Mouse (Mus musculus) neural tube, embryonic 11.5 days (tissue): Measurements from ENCODE around the gene Mrpl22. TPM values are rescaled to one million over a fixed set of nuclear protein-coding genes. Genes with fewer than 3 reads are reported as not detected.
"Not testable (repeated sequence)": the region's sequence is repeated elsewhere in the genome, so short reads cannot be mapped to it uniquely, and the experiment has no call there.

Experiments used
- ATAC-seq: fragments of 200-750 bp; cut with Nextera tagmentation; 2 replicates; pipeline ENCODE4 v1.8.0; 2017; ENCODE audit warnings: moderate number of reproducible peaks, mild to moderate bottlenecking, moderate TSS enrichment, moderate library complexity; ENCODE audit not compliant: insufficient read depth, low FRiP score, low TSS enrichment
- DNase-seq: peaks from one replicate; pipeline ENCODE4 v3.0.0-alpha.2; 2015; ENCODE audit warnings: low spot score
- H3K27ac ChIP-seq: fragments of 300-500 bp; sonication (generic); 2 replicates; pipeline ENCODE4 v1.5.1; 2014; ENCODE audit warnings: low read depth, mild to moderate bottlenecking, low read length
- H3K27me3 ChIP-seq: fragments of 300-500 bp; sonication (generic); 2 replicates; pipeline ENCODE4 v1.6.1; 2014; ENCODE audit warnings: mild to moderate bottlenecking, low read length, mixed read lengths; ENCODE audit not compliant: control insufficient read depth, insufficient read depth
- H3K36me3 ChIP-seq: fragments of 300-500 bp; sonication (generic); 2 replicates; pipeline ENCODE4 v1.6.1; 2014; ENCODE audit warnings: mild to moderate bottlenecking, low read length, moderate library complexity, mixed read lengths; ENCODE audit not compliant: control insufficient read depth, insufficient read depth
- H3K4me1 ChIP-seq: fragments of 300-500 bp; sonication (generic); 2 replicates; pipeline ENCODE4 v1.6.1; 2014; ENCODE audit warnings: low read length, mixed read lengths; ENCODE audit not compliant: control insufficient read depth, insufficient read depth
- H3K4me2 ChIP-seq: fragments of 300-500 bp; sonication (generic); 2 replicates; pipeline ENCODE4 v1.6.1; 2014; ENCODE audit warnings: low read depth, mild to moderate bottlenecking, moderate library complexity
- H3K4me3 ChIP-seq: fragments of 300-500 bp; sonication (generic); 2 replicates; pipeline ENCODE4 v1.5.1; 2014; ENCODE audit warnings: low read depth, low read length
- H3K9ac ChIP-seq: fragments of 300-500 bp; sonication (generic); 2 replicates; pipeline ENCODE4 v1.6.1; 2014; ENCODE audit warnings: mild to moderate bottlenecking, low read length
- H3K9me3 ChIP-seq: fragments of 300-500 bp; sonication (generic); 2 replicates; pipeline ENCODE4 v1.6.1; 2016; ENCODE audit warnings: low read length; ENCODE audit not compliant: control insufficient read depth
- WGBS: fragments of 180-500 bp; shearing (Covaris S2); extraction: QIAGEN DNeasy Blood & Tissue Kit; methylation state at CpG from one replicate; pipeline ENCODE4 v1.1.7; 2014; 5-methylcytosine and 5-hydroxymethylcytosine counted together
- polyA plus RNA-seq: library from polyadenylated mRNA; unstranded; fragments of >200 nt; fragmentation: Nextera tagmentation; extraction: Ambion mirVana; gene quantifications from 2 replicates; pipeline ENCODE4 v1.2.1, GENCODE M21; 2014

Mrpl22 gene
- polyA plus RNA-seq, 1 experiment from 2014 or later = 123 TPM

DNA sequence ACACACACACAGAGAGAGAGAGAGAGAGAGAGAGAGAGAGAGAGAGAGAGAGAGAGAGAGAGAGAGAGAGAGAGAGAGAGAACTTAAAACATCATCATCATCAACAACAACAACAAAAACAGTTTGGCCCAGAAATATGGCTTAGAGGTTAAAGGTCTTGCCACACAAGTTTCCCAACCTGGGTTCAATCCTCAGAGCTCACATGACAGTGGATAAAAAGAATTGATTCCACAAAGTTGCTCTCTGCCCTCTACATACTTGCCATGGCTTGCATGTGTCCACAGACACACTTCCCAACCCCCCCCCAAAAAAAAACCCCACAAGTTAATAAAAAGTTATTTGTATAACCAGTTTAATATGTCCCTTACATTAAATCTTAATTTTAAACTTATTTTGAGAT, 55.0 kb downstream of the Mrpl22 start:
- DNase-seq = no peak
- ATAC-seq = no peak

DNA sequence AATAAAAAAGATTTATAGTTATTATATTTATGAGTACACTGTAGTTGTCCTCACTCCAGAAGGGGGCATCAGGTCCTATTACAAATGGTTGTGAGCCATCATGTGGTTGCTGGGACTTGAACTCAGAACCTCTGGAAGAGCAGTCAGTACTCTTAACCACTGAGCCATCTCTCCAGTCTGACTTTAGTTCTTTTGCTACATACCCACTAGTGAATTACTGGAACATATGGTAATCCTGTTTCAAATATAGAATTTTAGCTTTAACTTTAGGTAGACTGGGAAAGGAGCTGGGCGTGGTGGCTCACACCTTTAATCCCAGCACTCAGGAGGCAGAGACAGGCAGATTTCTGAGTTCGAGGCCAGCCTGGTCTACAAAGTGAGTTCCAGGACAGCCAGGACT, 56.6 kb downstream of the Mrpl22 start:
- not testable (repeated sequence) for ATAC-seq, H3K36me3 ChIP-seq, DNase-seq, H3K9me3 ChIP-seq, H3K4me1 ChIP-seq, H3K4me3 ChIP-seq, H3K27ac ChIP-seq, H3K27me3 ChIP-seq, H3K9ac ChIP-seq, H3K4me2 ChIP-seq
- WGBS = 94% methylated on average over 1 of the region's 2 CpGs

More for the DNA sequence above, 55.0 kb downstream of the Mrpl22 start:
- H3K27me3 ChIP-seq = no peaks in the 10 kb centered on the region
- H3K27ac ChIP-seq = no peak overlapping the region
- H3K4me2 ChIP-seq = no peak overlapping the region
- H3K9ac ChIP-seq = no peak overlapping the region
- H3K4me1 ChIP-seq = no peaks in the 10 kb centered on the region
- H3K36me3 ChIP-seq = no peaks in the 10 kb centered on the region
- H3K9me3 ChIP-seq = no peaks in the 10 kb centered on the region
- H3K4me3 ChIP-seq = no peak overlapping the region

Other genes starting within 250 kb of the Mrpl22 start
- 19.8 and 22.7 TPM in 2 replicates for gene Larp1, start 162.6 kb upstream of the Mrpl22 start, polyA plus RNA-seq
- gene Gm12248, start 78.5 kb upstream of the Mrpl22 start, polyA plus RNA-seq = not detected in 2 replicates
- 112 and 118 TPM in 2 replicates for gene Cnot8, start 67.5 kb upstream of the Mrpl22 start, polyA plus RNA-seq
- 26.4 and 27.6 TPM in 2 replicates for gene Gemin5, start 3.1 kb upstream of the Mrpl22 start, polyA plus RNA-seq
- 2.1 and 2.4 TPM in 2 replicates for gene Igtp, start 27.9 kb downstream of the Mrpl22 start, polyA plus RNA-seq
- 0.72 and 1.4 TPM in 2 replicates for gene Irgm2, start 28.0 kb downstream of the Mrpl22 start, polyA plus RNA-seq
- gene 4930438A08Rik, start 103.1 kb downstream of the Mrpl22 start, polyA plus RNA-seq = not detected in 2 replicates
- gene Zfp692, start 135.4 kb downstream of the Mrpl22 start, polyA plus RNA-seq = 15.0 and 17.1 TPM in 2 replicates
- gene Zfp672, start 158.7 kb downstream of the Mrpl22 start, polyA plus RNA-seq = 25.5 and 27.7 TPM in 2 replicates
- 37.0 and 41.4 TPM in 2 replicates for gene Sh3bp5l, start 159.1 kb downstream of the Mrpl22 start, polyA plus RNA-seq
- gene Lypd8, start 207.4 kb downstream of the Mrpl22 start, polyA plus RNA-seq = not detected in 2 replicates
- not detected in 2 replicates for gene 1810065E05Rik, start 249.4 kb downstream of the Mrpl22 start, polyA plus RNA-seq